Mouse (Mus musculus): ENCODE results near the gene Zfp354b.

Gene Zfp354b

GRCm38 (mm10) chr11:50931451-50931866, at the start of gene Zfp354b:
Gene Zfp354b (minus strand): TSS chr11:50931633.
- DNase-seq = peak; percentile 89

DNA sequence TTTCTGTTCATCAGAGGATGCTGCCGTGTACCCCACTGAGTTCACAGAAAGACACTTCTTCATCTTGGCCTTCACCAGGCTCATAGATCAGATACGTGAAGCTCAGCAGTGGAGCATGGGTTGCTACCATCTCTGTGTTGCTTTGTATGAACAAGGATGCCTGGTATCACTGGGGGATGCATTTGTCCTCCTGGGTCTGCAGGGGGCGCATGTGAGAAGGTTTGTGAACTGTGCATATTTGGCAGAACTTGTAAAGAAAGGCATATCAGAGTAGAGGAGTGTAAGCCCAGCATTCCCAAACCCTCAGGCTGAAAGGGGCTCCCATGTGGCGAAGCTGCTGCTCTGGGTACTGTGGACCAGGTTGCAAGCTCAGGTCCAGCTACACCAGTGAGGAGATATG, 45.8 kb upstream of the Zfp354b start:
- DNase-seq = no peak

DNA sequence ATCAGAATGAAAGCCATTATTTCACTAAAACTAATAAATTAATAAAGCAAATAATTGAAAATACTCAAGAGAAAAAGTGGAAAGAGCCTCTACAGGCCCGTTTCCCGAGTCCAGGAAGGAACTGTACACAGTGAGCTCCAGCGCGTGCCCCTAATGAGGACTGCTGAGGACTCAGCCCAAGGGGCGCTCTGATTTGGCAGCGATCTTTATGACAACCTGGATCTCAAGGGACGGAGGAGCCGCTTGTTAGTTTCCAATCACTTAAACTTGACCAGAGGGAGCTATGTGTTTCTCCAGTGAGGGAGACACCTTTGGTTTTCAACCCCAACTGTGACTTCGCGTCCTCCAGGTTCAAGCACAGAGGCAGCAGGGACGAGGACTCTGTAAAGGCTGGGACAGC, 34.8 kb upstream of the Zfp354b start, which contains the start of gene Olfr1378:
Gene Olfr1378 (plus strand): TSS at position 301 of the 400 bp plus-strand sequence.
- no peak for DNase-seq

- peak; percentile 28 for DNase-seq
Measured at GRCm38 (mm10) chr11:50964886-50965285, 33.5 kb upstream of the Zfp354b start.

DNA sequence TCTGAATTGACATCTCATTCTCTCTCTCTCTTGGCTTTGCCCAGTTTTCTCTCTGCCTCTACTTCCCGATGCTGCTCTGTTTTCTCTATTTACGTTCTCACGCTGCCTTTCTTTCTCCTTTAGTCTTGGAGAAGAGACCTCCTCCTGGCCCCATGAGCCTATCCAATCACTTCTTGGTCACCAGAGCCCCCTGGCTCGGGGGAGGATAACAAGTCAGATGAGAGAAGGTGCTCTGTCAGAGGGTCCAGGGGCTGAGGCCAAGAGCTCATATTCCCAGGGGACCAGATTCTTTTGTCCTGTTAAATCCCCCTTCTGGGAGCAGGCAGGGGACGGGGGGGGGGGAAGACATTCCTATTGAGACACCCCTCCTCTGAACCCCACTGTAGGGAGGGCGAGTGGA, 22.2 kb upstream of the Zfp354b start, which contains the start of gene Prop1:
Gene Prop1 (minus strand): TSS at position 101 of the 400 bp plus-strand sequence.
- DNase-seq = no peak

- DNase-seq = no peak
Measured at GRCm38 (mm10) chr11:50952290-50952689, 20.9 kb upstream of the Zfp354b start.

- DNase-seq = no peak
Measured at GRCm38 (mm10) chr11:50943506-50943905, 12.1 kb upstream of the Zfp354b start, which contains the start of gene 4933414I15Rik. Gene 4933414I15Rik (minus strand): TSS chr11:50943765.

- no peak for DNase-seq
Measured at GRCm38 (mm10) chr11:50942386-50942785, 11.0 kb upstream of the Zfp354b start.

DNA sequence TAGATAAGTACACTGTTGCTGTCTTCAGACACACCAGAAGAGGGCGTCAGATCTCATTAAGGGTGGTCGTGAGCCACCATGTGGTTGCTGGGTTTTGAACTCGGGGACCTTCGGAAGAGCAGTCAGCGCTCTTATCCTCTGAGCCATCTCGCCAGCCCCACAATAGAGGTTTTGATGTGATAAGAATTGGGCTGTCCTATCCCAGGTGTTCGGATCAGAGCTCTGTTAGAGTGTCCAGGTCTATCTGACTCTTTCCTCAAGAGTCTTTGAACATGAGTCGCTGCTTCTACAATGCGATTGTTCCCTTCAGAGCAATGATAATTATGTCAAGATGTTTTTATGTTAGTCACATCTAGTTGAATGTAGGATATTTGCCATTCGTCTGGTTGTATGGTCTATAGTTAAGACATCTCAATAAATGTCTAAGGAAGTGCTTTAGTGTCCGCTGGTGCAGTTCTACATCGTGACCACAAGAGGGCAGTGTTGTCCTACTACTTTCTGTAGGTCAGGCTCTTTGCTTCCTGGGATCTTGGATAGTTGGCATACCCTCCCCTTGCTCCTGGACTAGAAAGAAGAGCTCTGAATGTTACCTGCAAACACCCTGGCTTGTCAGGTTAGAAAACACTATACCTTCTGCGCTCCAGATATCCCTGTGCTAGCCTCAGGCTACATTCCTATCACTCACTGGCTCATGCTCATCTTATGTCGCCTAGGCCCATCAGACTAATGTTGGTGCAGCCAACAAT, 8.4 kb upstream of the Zfp354b start:
- DNase-seq = peak; percentile 13

DNA sequence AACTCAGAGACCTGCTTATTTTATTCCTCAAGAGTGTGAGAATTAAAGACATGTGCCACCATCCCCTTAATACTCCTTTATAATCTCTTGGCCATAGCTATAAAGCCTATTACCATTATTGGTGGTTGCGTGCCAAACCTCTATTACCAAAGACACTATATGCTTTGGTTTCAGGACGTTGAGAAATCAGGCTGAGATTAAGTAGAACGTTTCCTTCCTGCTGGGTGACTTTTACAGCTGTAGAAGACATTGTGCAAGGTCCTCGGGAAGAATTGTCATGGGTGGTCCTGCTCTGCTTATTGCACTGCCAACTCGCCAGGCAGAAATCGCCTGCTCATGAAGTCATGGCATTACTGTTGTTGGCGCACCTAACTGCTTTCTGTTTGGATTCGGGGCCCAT, 7.0 kb upstream of the Zfp354b start:
- no peak for DNase-seq

GRCm38 (mm10) chr11:50932040-50932439, 607 bp upstream of the Zfp354b start:
- no peak for DNase-seq

DNA sequence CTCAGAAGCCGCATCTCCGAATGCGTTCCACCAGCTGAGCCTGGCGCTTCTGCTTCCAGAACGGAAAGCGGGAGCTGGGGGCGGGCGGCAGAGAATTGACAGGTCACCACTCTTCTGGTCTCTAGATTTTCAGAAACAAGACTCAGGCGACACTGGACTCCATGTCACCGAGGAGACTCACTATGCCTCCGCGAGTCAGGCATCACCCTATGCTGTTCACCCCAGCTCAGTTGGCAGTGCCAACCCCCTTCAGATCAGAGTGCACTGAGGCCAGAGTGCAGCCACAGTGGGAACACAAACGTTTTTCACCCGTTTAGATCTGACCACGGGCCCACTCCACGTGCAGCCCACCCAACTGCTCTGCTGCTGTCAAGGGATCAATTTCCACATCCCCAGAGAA, 412 bp downstream of the Zfp354b start:
- no peak for DNase-seq

- DNase-seq = no peak
Measured at GRCm38 (mm10) chr11:50930469-50931014, 891 bp downstream of the Zfp354b start.

- DNase-seq = peak; percentile 90
Measured at GRCm38 (mm10) chr11:50915671-50916320, 15.6 kb downstream of the Zfp354b start, which contains the start of gene Zfp2. Gene Zfp2 (minus strand): TSS chr11:50916165.

GRCm38 (mm10) chr11:50914461-50914860, 17.0 kb downstream of the Zfp354b start:
- DNase-seq = no peak

DNA sequence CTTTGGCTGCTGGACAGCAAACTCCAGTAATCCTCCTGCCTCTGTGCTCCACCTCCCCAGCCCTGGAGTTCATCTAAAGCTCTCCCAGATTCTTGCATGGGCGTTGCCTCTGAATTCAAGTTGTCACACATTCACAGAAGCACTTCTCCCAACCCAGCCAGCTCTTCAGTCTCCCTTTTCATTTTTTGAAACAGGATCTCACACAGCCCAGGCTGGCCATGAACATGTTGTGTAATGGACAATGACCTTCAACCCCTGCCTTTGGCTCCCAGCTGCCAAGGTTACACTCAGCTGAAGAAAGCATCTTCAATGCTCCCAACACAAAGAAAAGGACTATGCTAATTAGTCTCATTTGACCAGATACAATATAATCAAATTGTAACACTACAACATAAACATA, 18.1 kb downstream of the Zfp354b start:
- DNase-seq = no peak

DNA sequence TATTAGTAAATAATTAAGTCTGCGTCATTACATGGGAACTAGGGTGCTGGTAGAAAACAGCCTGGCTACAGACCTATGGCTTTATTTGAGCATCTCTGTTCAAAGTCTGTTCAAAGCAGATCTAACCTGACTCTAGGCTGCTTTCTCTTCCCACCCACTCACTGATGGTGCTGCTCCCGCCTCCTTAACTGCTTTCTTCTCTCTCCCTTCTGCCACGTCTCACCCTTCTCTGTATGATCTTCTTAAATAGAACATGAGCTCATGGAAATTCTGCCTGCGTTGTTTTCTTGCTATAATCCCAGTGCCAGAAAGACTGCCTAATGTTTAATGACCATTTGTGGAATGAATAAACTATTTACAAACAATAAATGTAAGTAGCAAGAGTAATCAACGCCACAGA, 23.3 kb downstream of the Zfp354b start:
- no peak for DNase-seq

- DNase-seq = no peak
Measured at GRCm38 (mm10) chr11:50897359-50897758, 34.1 kb downstream of the Zfp354b start.

DNA sequence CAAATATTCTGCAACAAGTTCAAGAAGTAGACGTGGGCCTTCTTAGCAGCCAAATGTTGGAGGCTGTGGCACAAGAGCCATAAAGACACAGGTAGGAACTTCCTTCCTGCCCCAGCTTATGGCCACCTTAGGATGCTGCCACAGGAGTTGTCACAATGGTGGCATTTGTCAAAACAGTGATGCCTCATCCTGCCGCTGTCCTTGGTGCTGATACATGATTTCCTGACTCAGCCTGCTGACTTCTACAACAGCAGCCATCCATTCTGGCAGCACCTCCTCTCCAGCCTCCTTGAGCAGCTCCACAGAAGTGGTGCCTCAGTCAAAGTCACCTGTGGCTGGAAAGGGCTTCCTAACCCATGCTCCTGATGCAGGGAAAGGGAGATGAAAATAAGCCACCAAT, 39.0 kb downstream of the Zfp354b start:
- no peak for DNase-seq

GRCm38 (mm10) chr11:50887390-50888128, 43.9 kb downstream of the Zfp354b start, which contains the start of gene Zfp454:
Gene Zfp454 (minus strand): TSS chr11:50887651.
- DNase-seq = peak; percentile 93

GRCm38 (mm10) chr11:50886933-50887293, 44.5 kb downstream of the Zfp354b start:
- DNase-seq = no peak

GRCm38 (mm10) chr11:50886231-50886932, 45.1 kb downstream of the Zfp354b start:
- no peak for DNase-seq

Measured in kidney, adult 11 months (tissue).